Mouse (Mus musculus) lung, embryonic 16.5 days (tissue): ENCODE measurements at regions not wholly inside any gene's neighbourhood (a gene's known extent, or its start where the extent isn't known, plus 50 kb on each side); places are given as distances from the start of the nearest gene placed in this dataset.

Source experiments
- ATAC-seq: fragments of 200-750 bp; cut with Nextera tagmentation; 2 replicates; pipeline ENCODE4 v1.8.0; 2017; ENCODE audit warnings: low read depth, mild to moderate bottlenecking, moderate library complexity
- H3K27ac ChIP-seq: fragments of 300-500 bp; sonication (generic); 2 replicates; pipeline ENCODE4 v1.5.1; 2014; ENCODE audit warnings: mild to moderate bottlenecking, control low read depth, low read length
- H3K27me3 ChIP-seq: fragments of 300-500 bp; sonication (generic); 2 replicates; pipeline ENCODE4 v1.6.1; 2014; ENCODE audit warnings: low read depth, low read length, mixed read lengths; ENCODE audit not compliant: control insufficient read depth, insufficient read depth
- H3K36me3 ChIP-seq: fragments of 300-500 bp; sonication (generic); 2 replicates; pipeline ENCODE4 v1.6.1; 2014; ENCODE audit warnings: low read length; ENCODE audit not compliant: control insufficient read depth, insufficient read depth
- H3K4me1 ChIP-seq: fragments of 300-500 bp; sonication (generic); replicated peaks from 2 replicates; pipeline ENCODE4 v1.6.1; 2014; ENCODE audit warnings: low read length, mixed read lengths; ENCODE audit not compliant: control insufficient read depth, insufficient read depth
- H3K4me2 ChIP-seq: fragments of 300-500 bp; sonication (generic); 2 replicates; pipeline ENCODE4 v1.6.1; 2014; ENCODE audit warnings: low read depth, low read length, control low read depth
- H3K4me3 ChIP-seq: fragments of 300-500 bp; sonication (generic); 2 replicates; pipeline ENCODE4 v1.5.1; 2014; ENCODE audit warnings: mild to moderate bottlenecking, low read length, control low read depth
- H3K9ac ChIP-seq: fragments of 300-500 bp; sonication (generic); 2 replicates; pipeline ENCODE4 v1.6.1; 2014; ENCODE audit warnings: low read length, control low read depth
- H3K9me3 ChIP-seq: fragments of 300-500 bp; sonication (generic); 2 replicates; pipeline ENCODE4 v1.6.1; 2016; ENCODE audit warnings: low read length; ENCODE audit not compliant: control insufficient read depth
- WGBS: fragments of 180-500 bp; shearing (Covaris S2); extraction: QIAGEN DNeasy Blood & Tissue Kit; methylation state at CpG from one replicate; pipeline ENCODE4 v1.1.7; 2014; 5-methylcytosine and 5-hydroxymethylcytosine counted together

DNA sequence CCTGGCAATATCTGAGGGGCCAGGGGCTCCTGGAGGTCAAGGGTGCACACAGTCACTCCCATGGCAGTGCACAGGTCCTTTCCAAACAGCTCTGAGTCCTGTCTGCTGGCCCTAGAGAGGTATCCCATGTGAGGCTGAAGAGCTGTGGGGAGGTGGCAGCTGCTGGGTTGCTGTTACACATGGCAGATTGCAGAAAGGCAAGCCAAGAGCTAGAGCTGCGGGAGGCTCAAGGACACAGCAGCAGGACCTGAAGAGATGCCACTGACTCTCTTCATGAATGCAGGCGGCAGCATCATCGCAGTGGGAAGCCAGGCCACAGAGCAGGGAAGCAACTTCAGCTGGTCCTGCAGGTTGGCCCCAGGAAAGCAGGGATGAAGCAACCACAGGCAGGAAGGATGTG, 247.7 kb upstream of the 9630041A04Rik start:
- Histone ChIP-seq H3K27ac (no peak overlapping the region), H3K9ac (no peak overlapping the region), H3K4me1 (peaks cover 6% of the 10 kb centered on the region; the same call in 1 of the 2 replicates), H3K27me3 (no peaks in the 10 kb centered on the region), H3K9me3 (no peaks in the 10 kb centered on the region), H3K4me2 (no peak overlapping the region), H3K36me3 (no peaks in the 10 kb centered on the region), H3K4me3 (no peak overlapping the region)
- ATAC-seq: no peak
- WGBS: 64% methylated on average over 3 of the region's 3 CpGs

GRCm38 (mm10) chr9:101613471-101613870, 248.2 kb upstream of the 9630041A04Rik start:
- H3K4me1 ChIP-seq: peaks cover 6% of the 10 kb centered on the region; the same call in 1 of the 2 replicates
- 54% methylated on average over 2 of the region's 2 CpGs for WGBS
- H3K36me3 ChIP-seq: no peaks in the 10 kb centered on the region
- no peak overlapping the region for H3K4me3 ChIP-seq
- no peak overlapping the region for H3K27ac ChIP-seq
- H3K4me2 ChIP-seq: no peak overlapping the region
- H3K9me3 ChIP-seq: no peaks in the 10 kb centered on the region
- no peak overlapping the region for H3K9ac ChIP-seq
- H3K27me3 ChIP-seq: no peaks in the 10 kb centered on the region
- peak; percentile 28; the same call in 1 of the 2 replicates for ATAC-seq

DNA sequence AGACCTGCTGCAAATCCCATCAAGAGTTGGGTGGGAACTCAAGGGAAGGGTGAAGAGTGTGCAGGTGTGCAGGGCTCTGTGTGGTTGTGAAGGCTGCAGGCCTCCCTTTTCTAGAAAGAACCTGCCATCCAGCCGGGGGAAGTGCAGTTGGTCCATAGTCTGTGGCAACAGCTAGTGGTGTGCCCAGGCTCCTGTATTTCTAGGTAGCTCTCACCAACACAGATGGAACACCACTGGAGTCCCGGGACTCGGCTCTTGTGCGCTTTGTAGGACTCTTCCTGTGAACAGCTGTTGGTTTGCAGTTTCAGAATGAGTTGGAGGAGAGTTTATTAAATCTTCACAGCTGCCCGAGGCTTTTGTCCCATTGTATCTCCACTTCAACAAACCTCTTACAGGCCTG, 248.7 kb upstream of the 9630041A04Rik start:
- WGBS: 76% methylated on average over 5 of the region's 5 CpGs
- ATAC-seq: no peak
- no peaks in the 10 kb centered on the region for H3K27me3 ChIP-seq
- H3K9me3 ChIP-seq: no peaks in the 10 kb centered on the region
- peaks cover 6% of the 10 kb centered on the region; the same call in 1 of the 2 replicates for H3K4me1 ChIP-seq
- no peak overlapping the region for H3K4me3 ChIP-seq
- no peak overlapping the region for H3K9ac ChIP-seq
- H3K36me3 ChIP-seq: no peaks in the 10 kb centered on the region
- no peak overlapping the region for H3K4me2 ChIP-seq
- no peak overlapping the region for H3K27ac ChIP-seq

DNA sequence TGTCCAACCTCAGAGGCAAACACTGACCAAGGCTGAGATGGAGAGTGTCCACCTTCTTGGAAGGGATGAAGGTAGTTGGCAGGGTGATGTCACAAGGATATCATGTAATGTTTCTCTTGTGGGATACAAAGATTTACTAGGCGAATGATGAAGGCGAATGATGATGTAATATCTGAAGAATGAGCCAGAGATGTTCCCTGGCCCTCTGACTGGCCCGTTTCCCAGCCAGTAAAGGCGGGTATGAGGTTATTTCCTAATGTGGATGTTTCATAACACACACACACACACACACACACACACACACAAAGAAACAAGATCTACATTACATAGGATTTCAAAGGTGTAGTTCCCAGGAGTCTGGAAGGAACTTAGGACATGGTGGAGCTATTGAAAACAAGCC, 249.1 kb upstream of the 9630041A04Rik start:
- Histone ChIP-seq H3K27ac (no peak overlapping the region), H3K9ac (no peak overlapping the region), H3K27me3 (no peaks in the 10 kb centered on the region), H3K9me3 (no peaks in the 10 kb centered on the region), H3K4me2 (no peak overlapping the region), H3K4me1 (peaks cover 6% of the 10 kb centered on the region; the same call in 1 of the 2 replicates), H3K36me3 (no peaks in the 10 kb centered on the region), H3K4me3 (no peak overlapping the region)
- ATAC-seq: no peak
- 58% methylated on average over 4 of the region's 4 CpGs for WGBS

- Histone ChIP-seq H3K4me2 (no peak overlapping the region), H3K9ac (no peak overlapping the region), H3K4me1 (peaks cover 6% of the 10 kb centered on the region; the same call in 1 of the 2 replicates), H3K27ac (no peak overlapping the region), H3K36me3 (no peaks in the 10 kb centered on the region), H3K9me3 (no peaks in the 10 kb centered on the region), H3K27me3 (no peaks in the 10 kb centered on the region), H3K4me3 (no peak overlapping the region)
- WGBS: 32% methylated on average over 3 of the region's 3 CpGs
- ATAC-seq: no peak
These were observed 250.2 kb upstream of the 9630041A04Rik start for GRCm38 (mm10) chr9:101611481-101611880.

DNA sequence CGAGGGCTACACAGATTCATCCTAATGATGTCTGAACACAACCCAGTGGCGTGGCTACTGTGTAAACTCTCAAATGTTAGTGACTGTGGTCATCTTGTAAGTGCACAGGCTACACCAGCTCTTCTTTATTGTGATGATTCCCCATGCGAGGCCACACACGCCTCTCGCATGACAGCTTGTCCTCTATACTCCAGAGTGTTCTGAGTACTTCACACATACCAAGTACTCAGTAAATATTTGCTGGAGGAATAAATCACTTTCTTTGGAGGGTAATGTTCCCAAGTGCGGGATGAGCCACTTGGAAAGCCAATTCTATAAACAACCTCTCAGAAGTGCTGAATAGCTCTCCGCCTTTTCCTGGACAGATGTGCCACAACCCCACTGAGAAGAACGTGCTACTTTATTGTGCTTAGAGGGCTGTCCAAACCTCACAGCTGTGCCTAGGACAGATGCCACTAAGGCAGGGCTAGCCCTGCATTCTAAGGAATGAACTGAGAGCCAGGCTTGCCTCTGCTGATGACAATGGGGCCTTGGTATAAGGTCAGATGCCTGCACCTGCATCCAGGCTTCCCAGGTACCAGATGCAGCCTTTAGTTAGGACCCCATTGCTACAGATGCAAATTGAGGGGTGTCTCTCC, 250.7 kb upstream of the 9630041A04Rik start:
- no peak overlapping the region for H3K4me2 ChIP-seq
- peak; percentile 41; the same call in 1 of the 2 replicates for ATAC-seq
- H3K9me3 ChIP-seq: no peaks in the 10 kb centered on the region
- no peak overlapping the region for H3K27ac ChIP-seq
- H3K4me1 ChIP-seq: peaks cover 6% of the 10 kb centered on the region; the same call in 1 of the 2 replicates
- no peaks in the 10 kb centered on the region for H3K27me3 ChIP-seq
- WGBS: 31% methylated on average over 8 of the region's 8 CpGs
- H3K9ac ChIP-seq: no peak overlapping the region
- no peak overlapping the region for H3K4me3 ChIP-seq
- no peaks in the 10 kb centered on the region for H3K36me3 ChIP-seq

DNA sequence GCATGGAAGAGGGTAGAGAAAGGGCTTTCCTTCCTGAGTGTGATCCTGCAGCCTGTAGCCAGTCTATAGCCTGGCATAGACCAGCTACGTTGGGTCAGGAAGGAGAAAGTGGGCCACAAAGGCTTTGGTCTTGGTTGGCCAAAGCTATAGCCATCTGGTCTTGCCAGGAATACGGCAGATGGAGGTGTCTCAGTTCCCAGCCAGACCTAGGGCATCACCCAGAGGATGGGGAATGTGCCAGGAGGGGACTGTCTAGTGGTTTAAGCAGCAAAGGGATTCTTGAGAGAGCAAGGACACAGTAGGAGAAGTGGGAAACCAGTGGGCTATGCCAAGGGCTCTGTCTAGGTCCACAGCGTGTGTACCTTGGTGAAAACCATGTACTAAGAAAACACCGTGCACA, 251.3 kb upstream of the 9630041A04Rik start:
- ATAC-seq: no peak
- Histone ChIP-seq H3K4me1 (peaks cover 6% of the 10 kb centered on the region; the same call in 1 of the 2 replicates), H3K4me2 (no peak overlapping the region), H3K27ac (no peak overlapping the region), H3K36me3 (no peaks in the 10 kb centered on the region), H3K9ac (no peak overlapping the region), H3K27me3 (no peaks in the 10 kb centered on the region), H3K4me3 (no peak overlapping the region), H3K9me3 (no peaks in the 10 kb centered on the region)
- WGBS: 84% methylated on average over 4 of the region's 4 CpGs

GRCm38 (mm10) chr9:101602799-101603198, 258.8 kb upstream of the 9630041A04Rik start:
- no peak overlapping the region for H3K4me2 ChIP-seq
- no peak for ATAC-seq
- no peak overlapping the region for H3K4me3 ChIP-seq
- H3K9ac ChIP-seq: no peak overlapping the region
- H3K36me3 ChIP-seq: no peaks in the 10 kb centered on the region
- no peaks in the 10 kb centered on the region for H3K9me3 ChIP-seq
- H3K27ac ChIP-seq: no peak overlapping the region
- no peaks in the 10 kb centered on the region for H3K4me1 ChIP-seq
- H3K27me3 ChIP-seq: no peaks in the 10 kb centered on the region
- WGBS: 50% methylated on average over 6 of the region's 6 CpGs

DNA sequence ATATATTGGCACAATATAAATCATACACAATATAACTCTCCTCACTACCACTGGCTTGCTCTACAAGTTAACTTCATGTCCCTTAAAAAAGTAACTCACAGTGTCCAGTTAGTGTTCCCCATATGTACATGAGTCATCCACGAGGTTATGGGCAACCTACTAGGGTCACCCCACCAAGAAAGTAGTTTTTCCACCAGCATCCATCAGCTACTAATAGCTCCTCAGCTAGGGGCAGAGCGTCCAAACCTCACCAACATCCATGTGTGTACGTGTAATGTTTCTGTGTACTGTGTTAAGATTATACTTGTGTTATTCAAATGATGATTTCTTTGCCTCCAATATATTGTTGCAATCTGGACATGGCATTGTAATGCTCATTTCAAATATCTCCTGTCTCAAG, 264.7 kb upstream of the 9630041A04Rik start:
- Histone ChIP-seq H3K27ac (no peak overlapping the region), H3K4me2 (no peak overlapping the region), H3K4me3 (no peak overlapping the region), H3K27me3 (no peaks in the 10 kb centered on the region), H3K4me1 (no peaks in the 10 kb centered on the region; the same call in 1 of the 2 replicates), H3K9ac (no peak overlapping the region), H3K36me3 (no peaks in the 10 kb centered on the region), H3K9me3 (no peaks in the 10 kb centered on the region)
- ATAC-seq: no peak
- WGBS: 81% methylated on average over 3 of the region's 3 CpGs
